In the genomic region with DNA sequence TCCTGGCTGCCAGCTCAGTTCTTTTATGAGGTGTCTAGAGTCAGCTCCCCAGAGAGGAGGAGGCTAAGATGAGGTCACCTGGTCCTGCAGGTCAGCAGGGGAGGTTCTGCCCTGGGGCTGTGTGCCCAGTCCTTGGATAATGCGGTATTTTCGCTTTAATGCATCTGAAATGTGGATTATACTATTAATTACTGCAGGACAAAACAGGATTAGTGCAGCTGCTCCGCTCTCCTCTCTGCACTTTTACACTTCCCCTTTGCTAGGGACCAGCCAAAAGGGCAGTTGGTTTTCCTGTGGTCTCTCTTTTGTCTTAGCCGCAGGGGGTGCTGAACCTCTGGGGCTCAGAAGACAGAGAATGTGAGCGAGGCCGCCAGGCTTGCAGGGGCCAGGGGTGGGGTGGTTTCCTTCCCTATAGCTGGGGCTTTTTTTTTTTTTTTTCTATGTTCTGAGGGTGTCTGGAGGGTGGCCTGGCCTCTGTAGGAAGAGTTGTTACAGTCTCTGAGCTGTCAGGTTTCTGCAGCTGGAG, we compare ENCODE assay signal across 9 mouse cellular contexts.
DNase-seq lines count a peak whose midpoint lies in the region; ATAC-seq lines count a peak whose summit lies in the region.
"Had no signal": no experiment of that assay in that cellular context is flagged by ENCODE, and none has a peak within 500 bp of the region (broad histone marks: within the 10 kb centered on the region; RNA-seq: fewer than 3 reads in every experiment).

No protein-coding gene starts in this region.

- H3K27ac ChIP-seq in kidney, embryonic 15.5 days, result peak overlapping the region; percentile 73
- H3K27ac ChIP-seq in embryonic facial prominence, embryonic 10.5 days (replicated peaks), result peak overlapping the region; percentile 1; the same call in 1 of the 2 replicates
- 0 out of 2 replicates have a peak overlapping the region, but pooled peaks have one; percentile 10 for H3K27ac ChIP-seq in hindbrain, embryonic 15.5 days (replicated peaks)
- peak overlapping the region; percentile 74 for H3K27ac ChIP-seq in midbrain, embryonic 12.5 days (replicated peaks)
- H3K27ac ChIP-seq: left cerebral cortex, adult 2 months had no signal

- H3K27me3 ChIP-seq in kidney, embryonic 15.5 days, result no peaks in the 10 kb centered on the region
- H3K27me3 ChIP-seq in embryonic facial prominence, embryonic 10.5 days (replicated peaks; ENCODE audit: low read depth, poor library complexity, severe bottlenecking), result no peaks in the 10 kb centered on the region
- no peaks in the 10 kb centered on the region; the same call in 1 of the 2 replicates for H3K27me3 ChIP-seq in hindbrain, embryonic 15.5 days
- H3K27me3 ChIP-seq in midbrain, embryonic 12.5 days, result no peaks in the 10 kb centered on the region

- no peak overlapping the region for H3K9ac ChIP-seq in kidney, embryonic 15.5 days
- H3K9ac ChIP-seq in hindbrain, embryonic 15.5 days, result no peak overlapping the region
- no peak overlapping the region; the same call in 1 of the 2 replicates for H3K9ac ChIP-seq in midbrain, embryonic 12.5 days (replicated peaks)

- no peak for DNase-seq in kidney, adult 8-10 months
- peak; percentile 36 for DNase-seq in ES-CJ7 (ENCODE audit: low read depth, low spot score)
- DNase-seq in embryonic facial prominence, embryonic 10.5 days (ENCODE audit: low spot score), result no peak
- no peak for DNase-seq in right cerebral cortex, postnatal 25 days

- no peaks in the 10 kb centered on the region for H3K36me3 ChIP-seq in kidney, embryonic 15.5 days
- no peaks in the 10 kb centered on the region; the same call in 1 of the 2 replicates for H3K36me3 ChIP-seq in embryonic facial prominence, embryonic 10.5 days (replicated peaks)
- no peaks in the 10 kb centered on the region for H3K36me3 ChIP-seq in hindbrain, embryonic 15.5 days
- no peaks in the 10 kb centered on the region for H3K36me3 ChIP-seq in midbrain, embryonic 12.5 days

- H3K4me3 ChIP-seq in kidney, embryonic 15.5 days (replicated peaks), result no peak overlapping the region
- H3K4me3 ChIP-seq in embryonic facial prominence, embryonic 10.5 days, result no peak overlapping the region
- H3K4me3 ChIP-seq in hindbrain, embryonic 15.5 days, result no peak overlapping the region
- no peak overlapping the region for H3K4me3 ChIP-seq in midbrain, embryonic 12.5 days
- H3K4me3 ChIP-seq: left cerebral cortex, adult 2 months had no signal

- H3K4me2 ChIP-seq in kidney, embryonic 15.5 days, result peak overlapping the region; percentile 19
- H3K4me2 ChIP-seq in hindbrain, embryonic 15.5 days, result no peak overlapping the region
- peak overlapping the region; percentile 27 for H3K4me2 ChIP-seq in midbrain, embryonic 12.5 days (replicated peaks)

- 14% methylated on average over 6 of the region's 6 CpGs for WGBS in kidney, embryonic 15.5 days
- WGBS in embryonic facial prominence, embryonic 10.5 days, result 1% methylated on average over 6 of the region's 6 CpGs
- 6% methylated on average over 6 of the region's 6 CpGs for WGBS in hindbrain, embryonic 15.5 days
- 1% methylated on average over 6 of the region's 6 CpGs for WGBS in midbrain, embryonic 12.5 days

- H3K4me1 ChIP-seq in kidney, embryonic 15.5 days, result peaks cover 37% of the 10 kb centered on the region
- peaks cover 45% of the 10 kb centered on the region for H3K4me1 ChIP-seq in embryonic facial prominence, embryonic 10.5 days
- H3K4me1 ChIP-seq in hindbrain, embryonic 15.5 days (replicated peaks), result peaks cover 11% of the 10 kb centered on the region
- peaks cover 30% of the 10 kb centered on the region for H3K4me1 ChIP-seq in midbrain, embryonic 12.5 days

- no peaks in the 10 kb centered on the region for H3K9me3 ChIP-seq in kidney, embryonic 15.5 days (replicated peaks)
- no peaks in the 10 kb centered on the region for H3K9me3 ChIP-seq in embryonic facial prominence, embryonic 10.5 days
- H3K9me3 ChIP-seq in hindbrain, embryonic 15.5 days, result no peaks in the 10 kb centered on the region
- H3K9me3 ChIP-seq in midbrain, embryonic 12.5 days, result no peaks in the 10 kb centered on the region

- 0 out of 2 replicates have a peak, but pooled peaks have one; percentile 18 for ATAC-seq in kidney, embryonic 15.5 days (replicated peaks; ENCODE audit: low FRiP score)
- 0 out of 2 replicates have a peak, but pooled peaks have one; percentile 3 for ATAC-seq in hindbrain, embryonic 15.5 days (ENCODE audit: low FRiP score, low read depth)
- ATAC-seq in midbrain, embryonic 12.5 days (ENCODE audit: low FRiP score, low read depth), result peak; percentile 48; the same call in 1 of the 2 replicates
- no peak for ATAC-seq in activated CD4-positive, CD25-positive, alpha-beta regulatory T cell, adult 4 months

Comparison
In these comparisons a context has a peak if more than half of its experiments do, and no peak if none do; other contexts are left out.
1. H3K27ac ChIP-seq: peak in every context shown above with its lines; median percentile 74 in midbrain, embryonic 12.5 days; 73 in kidney, embryonic 15.5 days; 10 in hindbrain, embryonic 15.5 days; 1 in embryonic facial prominence, embryonic 10.5 days.